Mouse (Mus musculus) left cerebral cortex, adult 2 months (tissue): ENCODE results near the gene Fbll1. TPM values are rescaled to one million over a fixed set of nuclear protein-coding genes. Genes with fewer than 3 reads are reported as not detected.
"Not testable (repeated sequence)": the region's sequence is repeated elsewhere in the genome, so short reads cannot be mapped to it uniquely, and the experiment has no call there.

Experiments used
- DNase-seq, 2 experiments: peaks; one replicate each; pipeline ENCODE4 v3.0.0; 2021 to 2022; ENCODE audit warnings: low spot score in 2 of 2, mixed read lengths in 1 of 2; ENCODE audit errors: extremely low spot score in 1 of 2
- H3K27ac ChIP-seq: fragments of 200-600 bp; 2 replicates; pipeline ENCODE4 v1.8.1; 2022
- H3K4me3 ChIP-seq: fragments of 200-600 bp; 2 replicates; pipeline ENCODE4 v1.8.1; 2022
- CTCF ChIP-seq: fragments of 200-600 bp; IDR thresholded peaks from 2 replicates; pipeline ENCODE4 v1.8.1; 2022; ENCODE audit warnings: antibody characterized with exemption, mild to moderate bottlenecking, moderate library complexity
- intact Hi-C: fragments of 180-260 bp; cut with DNase I; formaldehyde crosslinking; loops from one replicate; pipeline ENCODE4 v1.15.1; 2025
- total RNA-seq, 2 experiments: library from RNA; stranded (reverse); gene quantifications; 2 replicates each; pipeline ENCODE4 v1.2.3; 2021

The Fbll1 gene
- total RNA-seq, 2 experiments from 2014 or later = 41.4 to 42.3 TPM

GRCm38 (mm10) chr11:35832139-35832538, 33.5 kb upstream of the Fbll1 start:
- Histone ChIP-seq H3K27ac (no peak overlapping the region), H3K4me3 (no peak overlapping the region)
- DNase-seq = no peak
- intact Hi-C loops = loop anchor here (5.0 kb wide), 1 partner anchor 65 kb away; the partner anchor contains the start of gene Pank3
- TF ChIP-seq CTCF = no peak

GRCm38 (mm10) chr11:35827714-35828113, 29.0 kb upstream of the Fbll1 start:
- no peak for DNase-seq
- H3K4me3 ChIP-seq = no peak overlapping the region
- H3K27ac ChIP-seq = no peak overlapping the region
- TF ChIP-seq CTCF = no peak
- intact Hi-C loops = no loop called here

- DNase-seq = no peak
- no peak for TF ChIP-seq CTCF
- intact Hi-C loops = loop anchor here (10.0 kb wide), 1 partner anchor 982 kb away; the partner anchor contains the start of gene Spdl1
- H3K4me3 ChIP-seq = no peak overlapping the region
- H3K27ac ChIP-seq = no peak overlapping the region
These were observed 17.6 kb upstream of the Fbll1 start for GRCm38 (mm10) chr11:35816316-35816715.

- Histone ChIP-seq H3K4me3 (no peak overlapping the region), H3K27ac (no peak overlapping the region)
- DNase-seq = no peak
- no peak for TF ChIP-seq CTCF
- intact Hi-C loops = loop anchor here (10.0 kb wide), 1 partner anchor 977 kb away; the partner anchor contains the start of gene Spdl1
These were observed 12.8 kb upstream of the Fbll1 start for GRCm38 (mm10) chr11:35811458-35811857.

- TF ChIP-seq CTCF = no peak
- H3K4me3 ChIP-seq = no peak overlapping the region
- no peak for DNase-seq
- intact Hi-C loops = no loop called here
- H3K27ac ChIP-seq = no peak overlapping the region
These were observed 2.6 kb upstream of the Fbll1 start for GRCm38 (mm10) chr11:35801332-35801731.

- DNase-seq = peak; percentile 79 to 81
- intact Hi-C loops = no loop called here
- no peak for TF ChIP-seq CTCF
- Histone ChIP-seq H3K4me3 (peak overlapping the region; percentile 60), H3K27ac (peak overlapping the region; percentile 94)
These were observed 226 bp downstream of the Fbll1 start for GRCm38 (mm10) chr11:35798495-35798820.

GRCm38 (mm10) chr11:35797751-35798494, 761 bp downstream of the Fbll1 start:
- peak overlapping the region; percentile 94 for H3K27ac ChIP-seq
- H3K4me3 ChIP-seq = peak overlapping the region; percentile 60
- DNase-seq = peak; percentile 46
- no peak for TF ChIP-seq CTCF
- intact Hi-C loops = no loop called here

- H3K27ac ChIP-seq, intact Hi-C loops, H3K4me3 ChIP-seq, DNase-seq: not testable (repeated sequence)
These were observed 5.9 kb downstream of the Fbll1 start for GRCm38 (mm10) chr11:35792800-35793199.

- intact Hi-C loops = no loop called here
- DNase-seq = no peak
- H3K27ac ChIP-seq = no peak overlapping the region
- no peak for TF ChIP-seq CTCF
- H3K4me3 ChIP-seq = no peak overlapping the region
These were observed 10.2 kb downstream of the Fbll1 start for GRCm38 (mm10) chr11:35788443-35788842.

- no peak overlapping the region for H3K4me3 ChIP-seq
- no peak overlapping the region for H3K27ac ChIP-seq
- no peak for DNase-seq
- peak; percentile 1; the same call in 1 of the 2 replicates for TF ChIP-seq CTCF
- intact Hi-C loops = no loop called here
These were observed 14.1 kb downstream of the Fbll1 start for GRCm38 (mm10) chr11:35784537-35784936.

- H3K27ac ChIP-seq = no peak overlapping the region
- TF ChIP-seq CTCF = no peak
- no peak for DNase-seq
- intact Hi-C loops = no loop called here
- H3K4me3 ChIP-seq = no peak overlapping the region
These were observed 14.7 kb downstream of the Fbll1 start for GRCm38 (mm10) chr11:35784002-35784401.

GRCm38 (mm10) chr11:35783038-35783437, 15.6 kb downstream of the Fbll1 start:
- Histone ChIP-seq H3K4me3 (no peak overlapping the region), H3K27ac (no peak overlapping the region)
- DNase-seq = no peak
- intact Hi-C loops = no loop called here
- no peak for TF ChIP-seq CTCF

GRCm38 (mm10) chr11:35782444-35782843, 16.2 kb downstream of the Fbll1 start:
- no peak overlapping the region for H3K4me3 ChIP-seq
- no peak overlapping the region for H3K27ac ChIP-seq
- no peak for DNase-seq
- TF ChIP-seq CTCF = no peak
- intact Hi-C loops = no loop called here
